Mouse (Mus musculus) MEL (cell line): ENCODE results near the gene Ryr1. TPM values are rescaled to one million over a fixed set of nuclear protein-coding genes. Genes with fewer than 3 reads are reported as not detected.

ENCODE experiments used
- DNase-seq: peaks from one replicate; pipeline ENCODE4 v3.0.0; 2011; ENCODE audit warnings: low read depth, low spot score
- H3K27ac ChIP-seq: 2 replicates; pipeline ENCODE4 v1.5.1; 2012; ENCODE audit warnings: low read depth, mild to moderate bottlenecking, control low read depth, low read length, moderate library complexity; ENCODE audit not compliant: control insufficient read depth
- H3K27me3 ChIP-seq, 2 experiments: fragments of 150-350 bp in 1 of 2; sonication (generic) in 1 of 2; 2 replicates each; pipeline ENCODE4 v1.6.1; 2012; ENCODE audit warnings: low read length in 2 of 2, mild to moderate bottlenecking in 2 of 2, improper control_type of control experiment in 1 of 2, moderate library complexity in 1 of 2; ENCODE audit not compliant: insufficient read depth in 2 of 2, control insufficient read depth in 1 of 2
- H3K36me3 ChIP-seq, 2 experiments: 2 replicates each; pipeline ENCODE4 v1.6.1; 2012 to 2014; ENCODE audit warnings: low read length in 2 of 2, improper control_type of control experiment in 1 of 2, inconsistent platforms in 1 of 2, mild to moderate bottlenecking in 1 of 2; ENCODE audit not compliant: insufficient read depth in 2 of 2, control insufficient read depth in 1 of 2
- H3K4me1 ChIP-seq, 2 experiments: fragments of 150-350 bp in 1 of 2; sonication (generic) in 1 of 2; 2 replicates each; pipeline ENCODE4 v1.6.1; 2012; ENCODE audit warnings: low read length in 2 of 2, improper control_type of control experiment in 1 of 2, mild to moderate bottlenecking in 1 of 2; ENCODE audit not compliant: insufficient read depth in 2 of 2, control insufficient read depth in 1 of 2
- H3K4me3 ChIP-seq, 2 experiments: fragments of 150-350 bp in 1 of 2; sonication (generic) in 1 of 2; 2 replicates each; pipeline ENCODE4 v1.5.1; 2012; ENCODE audit warnings: low read depth in 2 of 2, low read length in 2 of 2, mild to moderate bottlenecking in 2 of 2, moderate library complexity in 2 of 2, control low read depth in 1 of 2, improper control_type of control experiment in 1 of 2; ENCODE audit not compliant: control insufficient read depth in 1 of 2, insufficient read depth in 1 of 2
- H3K79me2 ChIP-seq: 2 replicates; pipeline ENCODE4 v1.6.1; 2012; ENCODE audit warnings: mild to moderate bottlenecking, low read length, moderate library complexity; ENCODE audit not compliant: control insufficient read depth, poor library complexity, insufficient read depth
- H3K9ac ChIP-seq: 2 replicates; pipeline ENCODE4 v1.6.1; 2012; ENCODE audit warnings: low read depth, mild to moderate bottlenecking, control low read depth, low read length, moderate library complexity; ENCODE audit not compliant: control insufficient read depth, poor library complexity, severe bottlenecking
- H3K9me3 ChIP-seq: fragments of 150-350 bp; sonication (generic); replicated peaks from 2 replicates; pipeline ENCODE4 v1.6.1; 2012; ENCODE audit warnings: mild to moderate bottlenecking, low read length, improper control_type of control experiment, moderate library complexity; ENCODE audit not compliant: insufficient read depth
- CHD1 ChIP-seq: IDR thresholded peaks from 2 replicates; pipeline ENCODE4 v1.6.1; 2012; ENCODE audit warnings: low read depth, mild to moderate bottlenecking, inconsistent platforms, low read length, improper control_type of control experiment
- CHD2 ChIP-seq: IDR thresholded peaks from 2 replicates; pipeline ENCODE4 v1.6.1; 2011; ENCODE audit warnings: low read length, improper control_type of control experiment
- CTCF ChIP-seq, 3 experiments: IDR thresholded peaks in 2 of 3; conservative IDR thresholded peaks in 1 of 3; 2 replicates each; pipeline ENCODE4 v1.5.1; 2011 to 2012; ENCODE audit warnings: low read length in 3 of 3, low read depth in 2 of 3, mild to moderate bottlenecking in 2 of 3, improper control_type of control experiment in 1 of 3, inconsistent platforms in 1 of 3, mixed read lengths in 1 of 3, moderate library complexity in 1 of 3; ENCODE audit not compliant: control insufficient read depth in 1 of 3, insufficient read depth in 1 of 3, poor library complexity in 1 of 3, severe bottlenecking in 1 of 3
- EP300 ChIP-seq, 2 experiments: IDR thresholded peaks; 2 replicates each; pipeline ENCODE4 v1.6.1; 2011; ENCODE audit warnings: improper control_type of control experiment in 2 of 2, low read length in 2 of 2, low read depth in 1 of 2, mild to moderate bottlenecking in 1 of 2
- GABPA ChIP-seq: IDR thresholded peaks from 2 replicates; pipeline ENCODE4 v1.6.1; 2012; ENCODE audit warnings: low read depth, mild to moderate bottlenecking, inconsistent platforms, low read length, improper control_type of control experiment, moderate library complexity
- HCFC1 ChIP-seq: IDR thresholded peaks from 2 replicates; pipeline ENCODE4 v1.6.1; 2012; ENCODE audit warnings: low read depth, mild to moderate bottlenecking, inconsistent platforms, low read length, improper control_type of control experiment, moderate library complexity
- MAFK ChIP-seq: IDR thresholded peaks from 2 replicates; pipeline ENCODE4 v1.6.1; 2011; ENCODE audit warnings: low read depth, mild to moderate bottlenecking, low read length, improper control_type of control experiment, borderline replicate concordance
- MAX ChIP-seq: IDR thresholded peaks from 2 replicates; pipeline ENCODE4 v1.6.1; 2011; ENCODE audit warnings: low read length, improper control_type of control experiment
- MAZ ChIP-seq: IDR thresholded peaks from 2 replicates; pipeline ENCODE4 v1.6.1; 2012; ENCODE audit warnings: low read depth, mild to moderate bottlenecking, inconsistent platforms, low read length, improper control_type of control experiment
- MXI1 ChIP-seq: IDR thresholded peaks from 2 replicates; pipeline ENCODE4 v1.6.1; 2011; ENCODE audit warnings: mild to moderate bottlenecking, low read depth, low read length, improper control_type of control experiment
- NELFE ChIP-seq: IDR thresholded peaks from 2 replicates; pipeline ENCODE4 v1.6.1; 2011; ENCODE audit warnings: low read depth, low read length, improper control_type of control experiment
- POLR2A ChIP-seq, 2 experiments: IDR thresholded peaks; 2 replicates each; pipeline ENCODE4 v1.6.1; 2011 to 2012; ENCODE audit warnings: low read length in 2 of 2, mild to moderate bottlenecking in 2 of 2, control low read depth in 1 of 2, improper control_type of control experiment in 1 of 2, low read depth in 1 of 2, moderate library complexity in 1 of 2; ENCODE audit not compliant: control insufficient read depth in 1 of 2, insufficient read depth in 1 of 2, poor library complexity in 1 of 2
- POLR2AphosphoS5 ChIP-seq: IDR thresholded peaks from 2 replicates; pipeline ENCODE4 v1.6.1; 2012; ENCODE audit warnings: low read depth, borderline replicate concordance, mild to moderate bottlenecking, inconsistent platforms, low read length, moderate library complexity, mixed read lengths
- RAD21 ChIP-seq: IDR thresholded peaks from 2 replicates; pipeline ENCODE4 v1.6.1; 2011; ENCODE audit warnings: mild to moderate bottlenecking, low read depth, low read length, improper control_type of control experiment
- ZKSCAN1 ChIP-seq: IDR thresholded peaks from 2 replicates; pipeline ENCODE4 v1.6.1; 2012; ENCODE audit warnings: low read depth, mild to moderate bottlenecking, inconsistent platforms, low read length, improper control_type of control experiment, moderate library complexity
- ZNF384 ChIP-seq: IDR thresholded peaks from 2 replicates; pipeline ENCODE4 v1.6.1; 2012; ENCODE audit warnings: low read depth, mild to moderate bottlenecking, inconsistent platforms, low read length, improper control_type of control experiment
- polyA plus RNA-seq, 2 experiments: library from polyadenylated mRNA; stranded (reverse) in 1 of 2; unstranded in 1 of 2; fragments of >175 nt in 1 of 2; fragments of >200 nt in 1 of 2; gene quantifications; 2 replicates each; pipeline versions ENCODE4 v1.2.1 to v1.2.4; 2012; ENCODE audit warnings: low replicate concordance in 2 of 2, low read depth in 1 of 2; ENCODE audit not compliant: insufficient read length in 2 of 2, insufficient read depth in 1 of 2, missing spikeins in 1 of 2
- total RNA-seq: library from RNA; depleted of rRNA; stranded (reverse); fragments of 300-350 nt; gene quantifications from 2 replicates; pipeline ENCODE4 v1.2.3, GENCODE M21; 2012

Gene Ryr1
- total and polyA plus RNA-seq, 3 experiments = 0.27 to 0.54 TPM; not detected in 1

GRCm38 (mm10) chr7:29146625-29147367, 21.8 kb upstream of the Ryr1 start:
- no peak for DNase-seq
- TF ChIP-seq POLR2AphosphoS5 (no peak), GABPA (no peak), ZNF384 (no peak), RAD21 (no peak), HCFC1 (no peak), POLR2A (IDR thresholded peaks at IDR 0.05; ENCODE audit: control insufficient read depth in 1 of 2, insufficient read depth in 1 of 2, low read depth in 1 of 2, low read length in 2 of 2, poor library complexity in 1 of 2) (no peak)
- peaks cover 5 to 16% of the 10 kb centered on the region in 2 experiments for H3K4me1 ChIP-seq
- H3K4me3 ChIP-seq = no peak overlapping the region
- H3K79me2 ChIP-seq = no peaks in the 10 kb centered on the region
- no peak overlapping the region for H3K27ac ChIP-seq
- H3K27me3 ChIP-seq = no peaks in the 10 kb centered on the region
- no peak overlapping the region for H3K9ac ChIP-seq
- peaks cover 0 to 6% of the 10 kb centered on the region in 2 experiments; a peak in 2 of 4 replicates for H3K36me3 ChIP-seq
- no peaks in the 10 kb centered on the region for H3K9me3 ChIP-seq

GRCm38 (mm10) chr7:29144006-29144405, 19.0 kb upstream of the Ryr1 start:
- 0 out of 2 replicates have a peak, but pooled peaks have one; percentile 51 for TF ChIP-seq MAZ
- TF ChIP-seq MAFK = no peak
- no peak for TF ChIP-seq MAX
- TF ChIP-seq CHD1 = no peak
- no peak for TF ChIP-seq NELFE
- no peak for TF ChIP-seq ZKSCAN1
- TF ChIP-seq CHD2 = no peak
- TF ChIP-seq EP300 (IDR thresholded peaks at IDR 0.05; ENCODE audit: low read depth in 1 of 2, low read length in 2 of 2) = peak; percentile 29 to 41; a peak in 2 of 4 replicates
- TF ChIP-seq MXI1 = peak; percentile 35; the same call in 1 of the 2 replicates
- TF ChIP-seq CTCF (IDR thresholded peaks at IDR 0.05 in 2 of 3, conservative IDR thresholded peaks at IDR 0.05 in 1 of 3; ENCODE audit: control insufficient read depth in 1 of 3, insufficient read depth in 1 of 3, low read depth in 2 of 3, low read length in 3 of 3, poor library complexity in 1 of 3, severe bottlenecking in 1 of 3) = no peak
- Histone ChIP-seq H3K4me1 (peaks cover 5 to 16% of the 10 kb centered on the region in 2 experiments), H3K27me3 (no peaks in the 10 kb centered on the region), H3K36me3 (peaks cover 0 to 6% of the 10 kb centered on the region in 2 experiments; a peak in 2 of 4 replicates), H3K4me3 (peak overlapping the region; percentile 10 to 48; a peak in 3 of 4 replicates), H3K9me3 (no peaks in the 10 kb centered on the region), H3K9ac (peak overlapping the region; percentile 23), H3K79me2 (no peaks in the 10 kb centered on the region), H3K27ac (peak overlapping the region; percentile 24)
- DNase-seq = peak; percentile 77
